Mouse (Mus musculus): ENCODE measurements around the gene Cdk15.

DNA sequence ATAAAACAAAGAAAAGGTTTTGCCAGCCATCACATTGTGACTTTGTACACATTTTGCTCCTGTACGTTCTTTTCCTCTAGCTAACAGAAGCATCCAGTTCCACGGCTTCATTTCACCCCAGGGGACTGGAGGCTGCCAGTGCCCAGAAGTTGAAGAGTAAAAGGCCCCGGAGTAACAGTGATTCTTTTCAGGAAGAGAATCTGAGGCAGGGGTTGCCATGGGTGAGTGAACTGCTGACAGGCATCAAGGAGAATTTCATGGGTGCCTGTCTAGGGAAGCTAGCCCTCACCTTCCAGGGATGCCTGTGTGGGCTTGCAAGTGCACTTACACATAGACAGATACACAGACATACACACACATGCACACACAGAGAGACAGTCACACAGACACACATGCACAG lies 1.0 kb downstream of the Cdk15 start:
- TF ChIP-seq POLR2A (IDR thresholded peaks at IDR 0.05; ENCODE audit: insufficient read length, low read depth) (no peak), E2F4 (IDR thresholded peaks at IDR 0.05; ENCODE audit: insufficient read depth) (no peak), REST (IDR thresholded peaks at IDR 0.05; ENCODE audit: insufficient read depth, insufficient read length) (no peak), MYOD1 (IDR thresholded peaks at IDR 0.05; ENCODE audit: control insufficient read depth in 1 of 3, insufficient read length in 2 of 3, low read depth in 2 of 3) (no peak), TCF3 (IDR thresholded peaks at IDR 0.05; ENCODE audit: insufficient read length, low read depth) (no peak), USF1 (IDR thresholded peaks at IDR 0.05; ENCODE audit: low read depth) (no peak), MYOG (IDR thresholded peaks at IDR 0.05; ENCODE audit: control insufficient read depth in 1 of 3, insufficient read depth in 1 of 3, insufficient read length in 2 of 3, low read depth in 2 of 3) (no peak), POLR2AphosphoS2 (IDR thresholded peaks at IDR 0.05; ENCODE audit: insufficient read length, low read depth) (no peak), TCF12 (IDR thresholded peaks at IDR 0.05; ENCODE audit: insufficient read depth, poor library complexity, severe bottlenecking) (no peak)
